Mouse (Mus musculus) heart, embryonic 14.5 days (tissue): ENCODE measurements around the gene Gpr62. TPM values are rescaled to one million over a fixed set of nuclear protein-coding genes. Genes with fewer than 3 reads are reported as not detected.
"Not testable (repeated sequence)": the region's sequence is repeated elsewhere in the genome, so short reads cannot be mapped to it uniquely, and the experiment has no call there.

ENCODE experiments used
- ATAC-seq: fragments of 200-750 bp; cut with Nextera tagmentation; 2 replicates; pipeline ENCODE4 v1.8.0; 2017; ENCODE audit warnings: low read depth, moderate TSS enrichment; ENCODE audit not compliant: insufficient number of reproducible peaks, insufficient read depth, low FRiP score
- H3K27ac ChIP-seq, 2 experiments: fragments of 200-500 bp in 1 of 2; fragments of 300-500 bp in 1 of 2; sonication (generic) in 1 of 2; replicated peaks in 1 of 2; 2 replicates each; pipeline ENCODE4 v1.5.1; 2012 to 2014; ENCODE audit warnings: low read depth in 2 of 2, low read length in 2 of 2, control low read depth in 1 of 2, mild to moderate bottlenecking in 1 of 2, mixed read lengths in 1 of 2; ENCODE audit not compliant: control insufficient read depth in 1 of 2, insufficient read depth in 1 of 2
- H3K27me3 ChIP-seq: fragments of 300-500 bp; sonication (generic); 2 replicates; pipeline ENCODE4 v1.6.1; 2014; ENCODE audit warnings: mild to moderate bottlenecking, low read length, control low read depth; ENCODE audit not compliant: control insufficient read depth, insufficient read depth
- H3K36me3 ChIP-seq: fragments of 300-500 bp; sonication (generic); 2 replicates; pipeline ENCODE4 v1.6.1; 2014; ENCODE audit warnings: mild to moderate bottlenecking, control low read depth, low read length, mixed read lengths; ENCODE audit not compliant: control insufficient read depth, insufficient read depth
- H3K4me1 ChIP-seq, 2 experiments: fragments of 200-500 bp in 1 of 2; fragments of 300-500 bp in 1 of 2; sonication (generic) in 1 of 2; 2 replicates each; pipeline ENCODE4 v1.6.1; 2012 to 2014; ENCODE audit warnings: low read length in 2 of 2, control low read depth in 1 of 2, mixed read lengths in 1 of 2; ENCODE audit not compliant: control insufficient read depth in 2 of 2, insufficient read depth in 2 of 2
- H3K4me2 ChIP-seq: fragments of 300-500 bp; sonication (generic); 2 replicates; pipeline ENCODE4 v1.6.1; 2014; ENCODE audit warnings: mild to moderate bottlenecking, low read length
- H3K4me3 ChIP-seq, 2 experiments: fragments of 200-500 bp in 1 of 2; fragments of 300-500 bp in 1 of 2; sonication (generic) in 1 of 2; 2 replicates each; pipeline ENCODE4 v1.5.1; 2012 to 2014; ENCODE audit warnings: low read length in 2 of 2, mild to moderate bottlenecking in 2 of 2, control low read depth in 1 of 2, low read depth in 1 of 2, moderate library complexity in 1 of 2; ENCODE audit not compliant: control insufficient read depth in 1 of 2, insufficient read depth in 1 of 2
- H3K9ac ChIP-seq: fragments of 300-500 bp; sonication (generic); 2 replicates; pipeline ENCODE4 v1.6.1; 2014; ENCODE audit warnings: mild to moderate bottlenecking, low read length
- H3K9me3 ChIP-seq: fragments of 300-500 bp; sonication (generic); 2 replicates; pipeline ENCODE4 v1.6.1; 2016; ENCODE audit warnings: low read length, control low read depth; ENCODE audit not compliant: control insufficient read depth
- WGBS: fragments of 180-500 bp; shearing (Covaris S2); extraction: QIAGEN DNeasy Blood & Tissue Kit; methylation state at CpG from one replicate; pipeline ENCODE4 v1.1.7; 2014; 5-methylcytosine and 5-hydroxymethylcytosine counted together
- polyA plus RNA-seq: library from polyadenylated mRNA; unstranded; fragments of >200 nt; fragmentation: Nextera tagmentation; extraction: Ambion mirVana; gene quantifications from 2 replicates; pipeline ENCODE4 v1.2.1, GENCODE M21; 2014

The Gpr62 gene
- polyA plus RNA-seq, 1 experiment from 2014 or later, result 0.46 TPM

DNA sequence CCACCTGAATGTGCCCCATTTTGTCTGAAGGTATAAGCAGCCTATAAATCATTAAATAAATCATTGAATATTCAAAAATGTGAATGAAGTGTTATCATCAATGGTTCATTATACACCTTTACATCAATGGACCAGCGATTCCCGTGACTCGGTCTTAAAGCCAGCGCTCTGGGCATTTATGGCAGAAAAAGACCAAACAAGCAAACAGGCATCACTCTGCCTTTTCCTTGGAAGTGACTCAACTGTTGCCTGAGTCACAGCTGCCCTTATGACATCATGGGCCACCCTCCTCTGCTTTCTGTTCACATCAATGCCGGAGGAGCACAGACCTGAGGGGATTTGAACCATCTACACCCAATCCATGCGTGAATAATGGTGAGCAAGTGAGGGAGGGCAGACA, 33.9 kb upstream of the Gpr62 start, which contains the start of gene Iqcf1:
Iqcf1 (plus strand) TSS at position 301 of the 400 bp plus-strand sequence.
- no peak within 1 kb of the TSS for H3K4me3 ChIP-seq
- ATAC-seq, result no peak
- WGBS, result 86% methylated on average over 6 of the region's 6 CpGs
- H3K27ac ChIP-seq, result no peak within 1 kb of the TSS
- H3K9ac ChIP-seq, result no peak within 1 kb of the TSS
- H3K36me3 ChIP-seq, result no peaks in the 10 kb centered on the region
- no peaks in the 10 kb centered on the region for H3K9me3 ChIP-seq
- no peaks in the 10 kb centered on the region for H3K27me3 ChIP-seq
- no peaks in the 10 kb centered on the region for H3K4me1 ChIP-seq
- no peak within 1 kb of the TSS for H3K4me2 ChIP-seq

DNA sequence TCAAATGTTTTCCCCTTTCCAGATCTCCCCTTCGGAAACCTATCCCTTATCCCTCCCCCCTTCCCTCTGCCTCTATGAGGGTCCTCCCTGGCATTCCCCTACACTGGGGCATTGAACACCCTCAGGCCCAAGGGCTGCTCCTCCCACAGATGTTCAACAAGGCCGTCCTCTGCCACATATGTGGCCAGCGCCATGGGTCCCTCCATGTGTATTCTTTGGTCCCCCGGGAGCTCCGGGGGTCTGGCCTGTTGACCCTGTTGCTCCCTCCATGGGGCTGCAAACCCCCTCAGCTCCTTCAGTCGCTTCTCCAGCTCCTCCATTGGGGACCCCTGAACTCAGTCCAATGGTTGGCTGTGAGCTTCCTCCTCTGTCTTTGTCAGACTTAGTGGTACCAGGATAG, 21.9 kb upstream of the Gpr62 start:
- not testable (repeated sequence) for ATAC-seq, H3K4me2 ChIP-seq, H3K27me3 ChIP-seq, H3K4me3 ChIP-seq, H3K9me3 ChIP-seq, H3K9ac ChIP-seq, H3K4me1 ChIP-seq, H3K27ac ChIP-seq
- WGBS, result 85% methylated on average over 6 of the region's 6 CpGs
- peaks cover 36% of the 10 kb centered on the region for H3K36me3 ChIP-seq

DNA sequence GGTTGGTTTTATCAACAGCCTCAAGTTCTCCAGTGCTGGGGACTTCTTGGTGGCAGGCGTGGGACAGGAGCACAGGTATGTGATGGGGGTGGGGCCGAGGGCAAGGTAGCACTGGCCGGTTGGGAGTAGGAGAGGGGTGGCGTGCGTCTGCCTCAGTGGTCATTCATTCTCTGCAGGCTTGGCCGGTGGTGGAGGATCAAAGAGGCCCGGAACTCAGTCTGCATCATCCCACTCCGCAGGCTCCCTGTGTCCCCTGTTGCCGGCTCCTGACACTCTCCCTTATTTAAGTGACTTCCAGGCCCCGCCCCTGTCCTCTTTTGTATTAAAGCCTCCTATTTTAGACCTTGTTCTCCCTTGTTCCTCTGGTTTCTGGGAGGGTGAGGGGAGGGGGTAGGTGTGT, 19.3 kb upstream of the Gpr62 start:
- WGBS, result 91% methylated on average over 10 of the region's 10 CpGs

DNA sequence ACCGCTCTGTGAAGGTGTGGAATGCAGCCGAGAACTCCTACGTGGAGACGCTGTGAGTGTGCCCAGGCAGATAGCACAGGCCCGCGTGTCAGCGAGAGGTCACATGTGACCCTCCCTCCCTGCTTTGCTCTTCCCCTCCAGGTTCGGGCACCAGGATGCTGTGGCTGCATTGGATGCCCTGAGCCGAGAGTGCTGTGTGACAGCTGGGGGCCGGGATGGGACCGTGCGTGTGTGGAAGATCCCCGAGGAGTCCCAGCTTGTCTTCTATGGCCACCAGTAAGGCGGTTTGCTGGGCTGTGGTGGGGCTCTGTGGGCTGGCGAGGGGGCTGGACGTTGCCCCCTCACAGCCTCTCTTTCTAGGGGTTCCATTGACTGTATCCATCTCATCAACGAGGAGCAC, 17.9 kb upstream of the Gpr62 start:
- H3K27me3 ChIP-seq, result no peaks in the 10 kb centered on the region
- H3K27ac ChIP-seq, result no peak overlapping the region
- H3K4me3 ChIP-seq, result no peak overlapping the region
- H3K36me3 ChIP-seq, result peaks cover 61% of the 10 kb centered on the region
- no peaks in the 10 kb centered on the region for H3K9me3 ChIP-seq
- H3K4me2 ChIP-seq, result no peak overlapping the region
- no peak for ATAC-seq
- WGBS, result 84% methylated on average over 17 of the region's 17 CpGs
- no peak overlapping the region for H3K9ac ChIP-seq
- peaks cover 0 to 3% of the 10 kb centered on the region in 2 experiments; a peak in 1 of 4 replicates for H3K4me1 ChIP-seq

More for the DNA sequence above, 19.3 kb upstream of the Gpr62 start:
- Histone ChIP-seq H3K4me3 (no peak overlapping the region), H3K4me1 (peaks cover 0 to 6% of the 10 kb centered on the region in 2 experiments; a peak in 2 of 4 replicates), H3K9ac (no peak overlapping the region), H3K9me3 (no peaks in the 10 kb centered on the region), H3K27ac (no peak overlapping the region), H3K4me2 (no peak overlapping the region), H3K36me3 (peaks cover 61% of the 10 kb centered on the region), H3K27me3 (no peaks in the 10 kb centered on the region)
- ATAC-seq, result no peak

DNA sequence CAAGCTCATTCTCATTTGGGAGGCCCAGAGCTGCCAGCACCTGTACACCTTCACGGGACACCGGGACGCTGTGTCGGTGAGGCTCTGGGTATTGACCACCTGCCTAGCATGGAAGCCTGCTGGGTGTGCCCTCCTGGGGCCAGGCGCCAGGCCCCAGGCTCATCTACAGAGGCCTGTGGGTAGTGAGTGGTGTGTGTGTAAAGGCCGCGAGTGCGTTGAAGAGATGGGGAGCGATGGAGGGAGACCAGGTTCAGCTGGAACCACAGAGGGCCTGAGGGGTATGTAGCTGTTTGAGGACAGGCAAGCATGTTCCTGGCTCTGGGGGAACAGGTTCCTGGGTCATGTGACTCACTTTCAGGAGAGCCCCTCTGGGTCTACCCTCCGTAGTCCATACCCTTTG, 17.4 kb upstream of the Gpr62 start:
- H3K4me2 ChIP-seq, result no peak overlapping the region
- H3K9ac ChIP-seq, result no peak overlapping the region
- H3K36me3 ChIP-seq, result peaks cover 61% of the 10 kb centered on the region
- H3K4me1 ChIP-seq, result peaks cover 3 to 6% of the 10 kb centered on the region in 2 experiments
- no peaks in the 10 kb centered on the region for H3K27me3 ChIP-seq
- H3K9me3 ChIP-seq, result no peaks in the 10 kb centered on the region
- no peak overlapping the region for H3K27ac ChIP-seq
- WGBS, result 97% methylated on average over 10 of the region's 10 CpGs
- ATAC-seq, result no peak
- no peak overlapping the region for H3K4me3 ChIP-seq

DNA sequence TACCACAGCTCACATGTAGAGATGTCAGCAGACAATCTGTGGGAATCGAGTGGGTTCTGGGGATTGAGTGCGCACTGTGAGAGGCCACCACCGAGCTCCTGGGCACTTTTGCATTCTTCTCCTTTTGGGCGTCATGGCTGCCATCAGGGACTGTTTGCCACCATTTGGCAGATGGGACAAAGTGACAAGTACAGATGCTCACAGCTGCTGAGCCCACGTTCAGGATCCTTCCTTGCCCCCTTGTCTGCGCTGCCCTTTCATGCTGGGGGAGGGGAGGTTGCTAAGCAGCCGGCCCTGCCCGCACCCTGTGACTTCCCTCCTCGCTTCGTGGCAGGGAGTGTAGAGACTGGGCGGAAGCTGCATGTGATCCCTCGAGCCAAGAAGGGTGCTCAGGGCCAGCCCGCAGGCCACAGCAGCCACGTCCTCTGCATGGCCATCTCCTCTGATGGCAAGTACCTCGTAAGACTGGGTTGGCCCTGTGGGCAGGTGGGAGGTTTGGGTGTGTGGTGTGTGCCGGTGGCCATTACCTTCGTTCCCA, 16.9 kb upstream of the Gpr62 start:
- Histone ChIP-seq H3K36me3 (peaks cover 61% of the 10 kb centered on the region), H3K4me2 (no peak overlapping the region), H3K4me1 (peaks cover 8 to 11% of the 10 kb centered on the region in 2 experiments), H3K4me3 (no peak overlapping the region), H3K9ac (no peak overlapping the region), H3K9me3 (no peaks in the 10 kb centered on the region), H3K27me3 (no peaks in the 10 kb centered on the region), H3K27ac (no peak overlapping the region)
- 85% methylated on average over 17 of the region's 17 CpGs for WGBS
- no peak for ATAC-seq

DNA sequence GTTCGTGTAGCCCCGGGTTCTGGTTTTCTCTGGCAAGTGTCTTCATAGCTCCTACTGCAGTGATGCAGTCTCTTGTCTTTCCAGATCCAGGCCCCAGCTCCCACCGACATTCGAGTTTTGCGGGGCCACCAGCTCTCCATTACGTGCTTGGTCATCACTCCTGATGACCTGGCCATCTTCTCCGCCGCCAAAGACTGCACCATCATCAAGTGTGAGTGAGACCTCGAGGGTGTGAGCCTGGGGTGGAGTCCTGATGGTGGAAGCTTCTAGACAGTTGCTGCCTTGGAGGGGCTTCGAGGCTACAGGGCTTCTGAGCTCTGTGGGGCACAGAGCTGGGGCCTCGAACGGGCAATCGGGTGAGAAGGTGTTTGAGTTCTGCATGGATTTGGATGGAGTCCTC, 15.9 kb upstream of the Gpr62 start:
- no peak overlapping the region for H3K4me3 ChIP-seq
- no peak overlapping the region for H3K9ac ChIP-seq
- H3K36me3 ChIP-seq, result peaks cover 61% of the 10 kb centered on the region
- no peak overlapping the region for H3K27ac ChIP-seq
- H3K4me1 ChIP-seq, result peaks cover 10 to 11% of the 10 kb centered on the region in 2 experiments
- no peak for ATAC-seq
- no peaks in the 10 kb centered on the region for H3K9me3 ChIP-seq
- H3K27me3 ChIP-seq, result no peaks in the 10 kb centered on the region
- 88% methylated on average over 13 of the region's 13 CpGs for WGBS
- H3K4me2 ChIP-seq, result no peak overlapping the region

DNA sequence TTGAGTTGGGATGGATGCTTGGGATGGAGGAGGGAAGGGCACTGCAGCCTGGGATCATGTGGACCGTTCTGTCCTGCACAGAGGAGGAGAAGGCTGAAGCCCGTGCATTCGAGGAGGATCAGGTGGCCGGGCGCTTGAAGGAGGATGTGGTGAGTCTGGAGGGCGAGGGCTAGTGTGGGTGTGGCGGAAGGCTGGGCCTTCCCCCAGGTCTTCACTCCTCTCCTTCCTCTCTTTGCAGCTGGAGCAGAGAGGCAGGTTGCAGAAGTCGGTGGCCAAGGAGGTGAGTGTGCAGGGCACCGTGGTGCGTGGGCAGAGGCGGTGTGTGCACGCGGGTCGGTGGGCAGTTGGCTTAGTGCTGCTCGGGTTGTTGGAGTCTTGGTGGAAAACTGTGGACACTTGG, 15.3 kb upstream of the Gpr62 start:
- peaks cover 60% of the 10 kb centered on the region for H3K36me3 ChIP-seq
- H3K9me3 ChIP-seq, result no peaks in the 10 kb centered on the region
- WGBS, result 93% methylated on average over 15 of the region's 15 CpGs
- H3K4me1 ChIP-seq, result peaks cover 12 to 15% of the 10 kb centered on the region in 2 experiments
- H3K27me3 ChIP-seq, result no peaks in the 10 kb centered on the region
- H3K9ac ChIP-seq, result no peak overlapping the region
- no peak for ATAC-seq
- H3K4me2 ChIP-seq, result no peak overlapping the region
- no peak overlapping the region for H3K4me3 ChIP-seq
- no peak overlapping the region for H3K27ac ChIP-seq
